Mouse (Mus musculus) B cell, adult 67 days (primary cell): ENCODE results near the gene Slc22a18. TPM values are rescaled to one million over a fixed set of nuclear protein-coding genes. Genes with fewer than 3 reads are reported as not detected.

Experiments used
- total RNA-seq, 2 experiments: library from RNA; stranded (reverse); gene quantifications; 4 replicates each; pipeline ENCODE4 v1.2.4; 2023

The Slc22a18 gene
- not detected for total RNA-seq

DNA sequence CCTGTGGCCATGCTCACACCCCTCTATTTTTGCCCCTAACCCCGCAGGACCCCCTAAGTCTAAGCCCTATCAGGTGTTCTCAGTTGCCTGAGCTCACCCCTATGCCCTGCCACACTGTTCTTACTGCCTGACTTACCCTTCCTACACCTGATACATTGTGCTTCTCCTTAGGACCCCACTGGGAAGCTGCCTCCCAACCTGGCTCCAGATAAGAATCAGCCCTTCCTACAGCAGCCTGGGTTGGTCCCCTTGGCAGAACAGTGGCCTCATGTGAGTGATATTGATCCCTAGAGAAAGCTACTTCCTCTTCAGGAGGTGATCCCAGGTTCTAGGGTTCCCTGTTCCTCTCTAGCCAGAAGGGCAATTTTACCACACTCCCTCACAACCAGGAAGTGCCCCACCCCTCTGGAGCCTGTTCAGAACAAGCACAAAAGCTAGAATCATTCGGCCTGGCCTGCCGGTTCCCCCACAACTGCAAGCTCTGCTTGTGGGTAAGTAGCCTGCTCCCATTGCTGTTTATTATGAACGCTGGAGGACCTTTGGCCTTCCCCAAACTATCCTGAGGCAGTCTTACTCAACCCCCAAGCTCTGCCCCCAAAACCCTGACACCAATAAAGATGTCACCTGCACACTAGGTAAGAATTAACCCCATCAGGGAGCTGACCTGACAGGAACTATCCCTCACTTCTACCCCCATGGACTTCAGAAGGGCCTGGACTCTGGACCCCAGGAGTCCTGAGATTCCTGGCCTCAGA lies at the start of gene Slc22a18:
TSS of gene Slc22a18 (plus strand) at position 390 of the 755 bp plus-strand sequence.

DNA sequence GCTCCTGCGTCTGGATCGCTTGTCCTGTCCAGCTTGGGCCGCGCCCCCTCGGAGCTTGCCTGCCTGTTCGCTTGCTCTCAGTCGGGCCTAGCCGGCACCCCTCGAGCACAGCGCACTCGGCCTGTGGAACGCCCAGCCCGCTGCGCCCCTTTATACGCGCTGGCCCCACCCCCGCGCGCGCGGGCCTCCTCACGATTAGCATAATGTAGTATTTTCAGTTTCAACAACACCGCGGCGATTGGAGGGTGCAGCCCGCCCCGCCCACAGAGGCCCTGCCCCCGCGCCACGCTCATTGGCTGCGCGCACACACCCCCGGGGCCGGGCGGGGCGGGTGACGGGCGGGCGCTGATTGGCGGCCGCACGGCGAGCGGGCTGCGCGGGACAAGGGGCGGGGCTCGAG lies 12.7 kb upstream of the Slc22a18 start, which contains the start of gene Cdkn1c:
TSS of gene Cdkn1c (minus strand) at position 177 of the 400 bp plus-strand sequence.

DNA sequence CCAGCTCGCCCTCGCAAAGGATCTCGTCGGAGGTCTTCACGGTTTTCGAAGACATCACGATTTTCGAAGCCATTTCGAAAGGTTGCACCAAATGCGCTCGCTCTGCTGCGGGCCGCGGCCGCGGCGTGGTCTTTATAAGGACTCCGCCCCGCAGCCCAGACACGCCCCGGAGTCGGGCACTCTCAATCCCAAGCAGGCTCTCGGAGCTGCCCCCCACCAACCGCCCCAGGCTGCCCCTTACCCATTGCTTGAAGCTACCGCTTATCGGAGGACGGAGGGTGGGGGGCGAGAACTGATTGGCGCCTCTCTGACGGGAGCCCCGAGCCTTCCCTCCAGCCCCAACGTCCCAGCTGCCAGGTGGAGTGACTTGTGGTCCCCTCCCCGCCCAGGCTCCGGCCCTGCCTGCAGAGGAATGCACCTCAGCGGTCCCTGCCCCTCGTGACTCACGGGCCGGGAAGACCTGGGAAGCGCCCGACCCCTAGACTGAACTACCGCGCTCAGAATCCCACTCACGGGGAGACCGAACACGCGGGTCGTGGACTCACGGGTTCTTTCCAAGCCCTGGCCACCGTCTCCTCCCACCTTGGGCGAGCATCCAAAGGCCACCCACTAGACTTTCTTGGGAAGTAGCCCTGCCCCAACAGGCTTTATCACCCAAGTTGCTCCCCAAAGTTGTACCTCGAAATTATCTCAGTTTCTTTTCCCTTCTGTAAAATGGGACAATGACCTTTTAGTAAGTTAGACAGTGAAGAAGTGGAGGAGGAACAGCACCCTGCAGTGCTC lies 29.1 kb downstream of the Slc22a18 start, which contains the start of gene Phlda2:
TSS of gene Phlda2 (minus strand) at position 733 of the 783 bp plus-strand sequence.

Other genes starting within 250 kb of the Slc22a18 start
- gene Cdkn1c, start 12.7 kb upstream of the Slc22a18 start, total RNA-seq, result under 1 TPM; 0.84 to 0.95 TPM
- gene Phlda2, start 29.4 kb downstream of the Slc22a18 start, total RNA-seq, result not detected
- gene Nap1l4, start 75.4 kb downstream of the Slc22a18 start, total RNA-seq, result 100 to 1,000 TPM; 146 to 150 TPM
- gene Cars, start 126.4 kb downstream of the Slc22a18 start, total RNA-seq, result 10 to 100 TPM; 54.7 to 57.1 TPM
- 10 to 100 TPM in 1 of 2 experiments, 1 to 10 TPM in 1; 7.1 to 10.4 TPM for gene Tnfrsf26, start 155.0 kb downstream of the Slc22a18 start, total RNA-seq
- 1 to 10 TPM; 5.5 to 7.2 TPM for gene Tnfrsf22, start 175.9 kb downstream of the Slc22a18 start, total RNA-seq
- gene Tnfrsf23, start 212.1 kb downstream of the Slc22a18 start, total RNA-seq, result 1 to 10 TPM in 1 of 2 experiments, not detected in 1; 1.4 TPM